Mouse (Mus musculus): Measurements from ENCODE around the gene Adamts13.

DNA sequence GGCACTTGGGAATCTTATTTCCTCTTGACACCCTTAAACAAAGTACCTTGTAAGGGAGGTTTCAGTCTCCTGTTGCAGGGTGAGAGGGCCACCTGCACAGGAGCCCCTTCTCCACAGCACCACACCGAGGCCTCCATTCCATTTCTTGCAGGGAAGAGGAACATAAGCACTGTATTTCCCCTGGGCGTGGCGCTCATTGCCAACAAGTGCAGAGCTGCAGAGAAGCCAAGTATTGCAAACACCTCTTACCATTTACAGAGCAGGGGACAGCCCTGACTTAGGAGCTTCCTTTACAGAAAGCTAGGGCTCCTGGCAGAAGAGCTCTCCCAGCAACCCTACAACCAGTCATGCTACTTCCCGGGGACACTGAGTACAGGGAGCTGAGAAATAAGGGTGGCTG, 21.0 kb upstream of the Adamts13 start:
- TF ChIP-seq CTCF (IDR thresholded peaks at IDR 0.05; ENCODE audit: low read depth): no peak
- TF ChIP-seq EP300 (IDR thresholded peaks at IDR 0.05; ENCODE audit: low read depth): no peak

All from heart, postnatal 0 days (tissue).